Mouse (Mus musculus) T-helper 1 cell (primary cell): ENCODE measurements around the gene Kif14.
"Not testable (repeated sequence)": the region's sequence is repeated elsewhere in the genome, so short reads cannot be mapped to it uniquely, and the experiment has no call there.

Source experiments
- in situ Hi-C: fragments of 300-600 bp; cut with MboI, MseI; formaldehyde crosslinking; loops from one replicate; pipeline ENCODE4 v1.15.1; 2025; ENCODE audit warnings: high pct_unique_total_duplicates

Gene Kif14

GRCm38 (mm10) chr1:136554686-136555085 is 88.5 kb downstream of the Kif14 start:
- in situ Hi-C loops = loop anchor here (5.0 kb wide), 1 partner anchor 183 kb away; no protein-coding TSS in a partner anchor

- in situ Hi-C loops = no loop called here
Measured at GRCm38 (mm10) chr1:136555892-136556291, 89.7 kb downstream of the Kif14 start.

GRCm38 (mm10) chr1:136556643-136557042 is 90.5 kb downstream of the Kif14 start:
- in situ Hi-C loops = not testable (repeated sequence)

- in situ Hi-C loops = no loop called here
Measured at GRCm38 (mm10) chr1:136557436-136557835, 91.3 kb downstream of the Kif14 start.

GRCm38 (mm10) chr1:136558762-136559161 is 92.6 kb downstream of the Kif14 start:
- in situ Hi-C loops = no loop called here

- in situ Hi-C loops = no loop called here
Measured at GRCm38 (mm10) chr1:136559284-136559683, 93.1 kb downstream of the Kif14 start.

- in situ Hi-C loops = no loop called here
Measured at GRCm38 (mm10) chr1:136559774-136560173, 93.6 kb downstream of the Kif14 start.

- in situ Hi-C loops = no loop called here
Measured at GRCm38 (mm10) chr1:136561823-136562222, 95.7 kb downstream of the Kif14 start.

- in situ Hi-C loops = no loop called here
Measured at GRCm38 (mm10) chr1:136563149-136563548, 97.0 kb downstream of the Kif14 start.

GRCm38 (mm10) chr1:136564963-136565362 is 98.8 kb downstream of the Kif14 start:
- in situ Hi-C loops = no loop called here

- in situ Hi-C loops = no loop called here
Measured at GRCm38 (mm10) chr1:136566386-136566785, 100.2 kb downstream of the Kif14 start.

- in situ Hi-C loops = no loop called here
Measured at GRCm38 (mm10) chr1:136567641-136568040, 101.5 kb downstream of the Kif14 start.

- in situ Hi-C loops = no loop called here
Measured at GRCm38 (mm10) chr1:136568738-136569194, 102.6 kb downstream of the Kif14 start.

GRCm38 (mm10) chr1:136569206-136569605 is 103.1 kb downstream of the Kif14 start:
- in situ Hi-C loops = no loop called here

- in situ Hi-C loops = no loop called here
Measured at GRCm38 (mm10) chr1:136569626-136570297, 103.6 kb downstream of the Kif14 start.

- in situ Hi-C loops = no loop called here
Measured at GRCm38 (mm10) chr1:136570298-136570653, 104.1 kb downstream of the Kif14 start.

GRCm38 (mm10) chr1:136570976-136571375 is 104.8 kb downstream of the Kif14 start:
- in situ Hi-C loops = no loop called here

GRCm38 (mm10) chr1:136571530-136571929 is 105.4 kb downstream of the Kif14 start:
- in situ Hi-C loops = no loop called here

GRCm38 (mm10) chr1:136577890-136578663 is 111.9 kb downstream of the Kif14 start:
- in situ Hi-C loops = loop anchor here (5.0 kb wide), 1 partner anchor 49 kb away; no protein-coding TSS in a partner anchor

GRCm38 (mm10) chr1:136579360-136579759 is 113.2 kb downstream of the Kif14 start:
- in situ Hi-C loops = loop anchor here (5.0 kb wide), 1 partner anchor 48 kb away; no protein-coding TSS in a partner anchor

GRCm38 (mm10) chr1:136580266-136580665 is 114.1 kb downstream of the Kif14 start:
- in situ Hi-C loops = no loop called here
